Mouse (Mus musculus): ENCODE results near the gene Krt87. TPM values are rescaled to one million over a fixed set of nuclear protein-coding genes. Genes with fewer than 3 reads are reported as not detected.

Gene Krt87
- total RNA-seq, 2 experiments from 2014 or later = 0.13 to 0.15 TPM

GRCm38 (mm10) chr15:101420903-101421302 is 17.7 kb downstream of the Krt87 start:
- DNase-seq (ENCODE audit: low spot score in 2 of 2) = no peak

GRCm38 (mm10) chr15:101418950-101419349 is 19.7 kb downstream of the Krt87 start:
- no peak for DNase-seq (ENCODE audit: low spot score in 2 of 2)

GRCm38 (mm10) chr15:101414807-101415565 is 23.6 kb downstream of the Krt87 start:
- no peak for DNase-seq (ENCODE audit: low spot score in 2 of 2)

- peak in 1 of 2 experiments; percentile 32 for DNase-seq (ENCODE audit: low spot score in 2 of 2)
Observed at GRCm38 (mm10) chr15:101413916-101414635, 24.5 kb downstream of the Krt87 start.

GRCm38 (mm10) chr15:101412188-101412587 is 26.4 kb downstream of the Krt87 start:
- no peak for DNase-seq (ENCODE audit: low spot score in 2 of 2)

- DNase-seq (ENCODE audit: low spot score in 2 of 2) = no peak
Observed at GRCm38 (mm10) chr15:101410775-101411174, 27.8 kb downstream of the Krt87 start, which contains the start of gene Krt7. Gene Krt7, plus strand, starts transcription at chr15:101411043.

GRCm38 (mm10) chr15:101398269-101398668 is 40.3 kb downstream of the Krt87 start:
- no peak for DNase-seq (ENCODE audit: low spot score in 2 of 2)

GRCm38 (mm10) chr15:101397683-101398082 is 40.9 kb downstream of the Krt87 start:
- DNase-seq (ENCODE audit: low spot score in 2 of 2) = no peak

GRCm38 (mm10) chr15:101396921-101397320 is 41.7 kb downstream of the Krt87 start:
- no peak for DNase-seq (ENCODE audit: low spot score in 2 of 2)

- DNase-seq (ENCODE audit: low spot score in 2 of 2) = no peak
Observed at GRCm38 (mm10) chr15:101396466-101396865, 42.1 kb downstream of the Krt87 start.

GRCm38 (mm10) chr15:101394908-101395307 is 43.7 kb downstream of the Krt87 start:
- DNase-seq (ENCODE audit: low spot score in 2 of 2) = no peak

GRCm38 (mm10) chr15:101392251-101392650 is 46.4 kb downstream of the Krt87 start:
- no peak for DNase-seq (ENCODE audit: low spot score in 2 of 2)

- no peak for DNase-seq (ENCODE audit: low spot score in 2 of 2)
Observed at GRCm38 (mm10) chr15:101390203-101390602, 48.4 kb downstream of the Krt87 start.

- DNase-seq (ENCODE audit: low spot score in 2 of 2) = peak in 1 of 2 experiments; percentile 25
Observed at GRCm38 (mm10) chr15:101388034-101388541, 50.5 kb downstream of the Krt87 start.

- no peak for DNase-seq (ENCODE audit: low spot score in 2 of 2)
Observed at GRCm38 (mm10) chr15:101387176-101387575, 51.4 kb downstream of the Krt87 start.

- DNase-seq (ENCODE audit: low spot score in 2 of 2) = peak in 1 of 2 experiments; percentile 60
Observed at GRCm38 (mm10) chr15:101385064-101385463, 53.5 kb downstream of the Krt87 start.

- DNase-seq (ENCODE audit: low spot score in 2 of 2) = no peak
Observed at GRCm38 (mm10) chr15:101384610-101385009, 54.0 kb downstream of the Krt87 start.

- DNase-seq (ENCODE audit: low spot score in 2 of 2) = peak; percentile 49 to 73
Observed at GRCm38 (mm10) chr15:101382811-101383210, 55.8 kb downstream of the Krt87 start.

- DNase-seq (ENCODE audit: low spot score in 2 of 2) = peak in 1 of 2 experiments; percentile 53
Observed at GRCm38 (mm10) chr15:101381758-101382157, 56.8 kb downstream of the Krt87 start.

Data from gastrocnemius, postnatal 4 days (tissue).